8 mouse cellular contexts compared by ENCODE assay signal in genomic region chr12:98280530-98280929, GRCm38 (mm10). TPM values are rescaled to one million over a fixed set of nuclear protein-coding genes. Genes with fewer than 3 reads are reported as not detected.
DNase-seq lines count a peak whose midpoint lies in the region; ATAC-seq lines count a peak whose summit lies in the region.

No protein-coding gene starts in this region.

- WGBS in hindbrain, embryonic 10.5 days = 36% methylated on average over 5 of the region's 5 CpGs
- WGBS in hindbrain, embryonic 12.5 days = 32% methylated on average over 5 of the region's 5 CpGs

- no peak overlapping the region for H3K4me2 ChIP-seq in hindbrain, embryonic 12.5 days (replicated peaks)

- no peaks in the 10 kb centered on the region for H3K27me3 ChIP-seq in hindbrain, embryonic 10.5 days (ENCODE audit: insufficient read depth, poor library complexity, severe bottlenecking)
- H3K27me3 ChIP-seq in hindbrain, embryonic 12.5 days = no peaks in the 10 kb centered on the region
- H3K27me3 ChIP-seq in splenic B cell, adult 2 months (ENCODE audit: control insufficient read depth, insufficient read depth, low read length, poor library complexity, severe bottlenecking) = no peaks in the 10 kb centered on the region

- H3K4me3 ChIP-seq in hindbrain, embryonic 10.5 days = no peak overlapping the region
- H3K4me3 ChIP-seq in hindbrain, embryonic 12.5 days = no peak overlapping the region

- no peaks in the 10 kb centered on the region for H3K9me3 ChIP-seq in hindbrain, embryonic 10.5 days
- H3K9me3 ChIP-seq in hindbrain, embryonic 12.5 days (replicated peaks) = no peaks in the 10 kb centered on the region

- no peak overlapping the region for H3K9ac ChIP-seq in hindbrain, embryonic 12.5 days

- peak; percentile 54 for DNase-seq in hindbrain, embryonic 10.5 days (ENCODE audit: low spot score)
- peak; percentile 50 for DNase-seq in Muller cell, postnatal 12 days (ENCODE audit: inconsistent ontology term)
- DNase-seq in cerebellum, postnatal 14 days = peak; percentile 88 to 89
- DNase-seq in frontal cortex, postnatal 25 days (ENCODE audit: low spot score in 2 of 2) = peak; percentile 38 to 64
- DNase-seq in layer of hippocampus, adult 9-10 months (ENCODE audit: low spot score) = peak; percentile 65
- peak; percentile 80 for DNase-seq in splenic B cell, adult 2 months (ENCODE audit: low read depth, low spot score)

- ATAC-seq in hindbrain, embryonic 12.5 days (ENCODE audit: low FRiP score) = no peak
- ATAC-seq in megakaryocyte progenitor cell, adult 5-6 weeks (replicated peaks; ENCODE audit: poor library complexity) = peak; percentile 85

- no peaks in the 10 kb centered on the region for H3K4me1 ChIP-seq in hindbrain, embryonic 10.5 days (replicated peaks)
- no peaks in the 10 kb centered on the region for H3K4me1 ChIP-seq in hindbrain, embryonic 12.5 days

- no peak overlapping the region for H3K27ac ChIP-seq in hindbrain, embryonic 10.5 days
- H3K27ac ChIP-seq in hindbrain, embryonic 12.5 days = no peak overlapping the region

- H3K36me3 ChIP-seq in hindbrain, embryonic 10.5 days = no peaks in the 10 kb centered on the region
- no peaks in the 10 kb centered on the region for H3K36me3 ChIP-seq in hindbrain, embryonic 12.5 days
- H3K36me3 ChIP-seq in splenic B cell, adult 2 months (ENCODE audit: control insufficient read depth, insufficient read depth, low read length, poor library complexity, severe bottlenecking) = no peaks in the 10 kb centered on the region; the same call in 1 of the 2 replicates

RNA-seq across cellular contexts. Expression of gene Gpr65, which starts 12.1 kb away (rescaled TPM):
- 0.25 and 0.64 TPM in 2 replicates for polyA plus RNA-seq in hindbrain, embryonic 10.5 days (2016; fragmentation: Nextera tagmentation; extraction: Ambion mirVana)
- 0.43 and 0.61 TPM in 2 replicates for polyA plus RNA-seq in hindbrain, embryonic 12.5 days (2016; fragmentation: Nextera tagmentation; extraction: Ambion mirVana)
- 35.7 and 36.4 TPM in 2 replicates for total RNA-seq in megakaryocyte progenitor cell, adult 5-6 weeks (2015)
- total RNA-seq in megakaryocyte progenitor cell, adult 5-6 weeks (2017) = 42.2 and 42.5 TPM in 2 replicates

RNA-seq across cellular contexts. Expression of gene Galc, which starts 21.3 kb away (rescaled TPM):
- polyA plus RNA-seq in hindbrain, embryonic 10.5 days (2016; fragmentation: Nextera tagmentation; extraction: Ambion mirVana) = 12.8 and 13.9 TPM in 2 replicates
- polyA plus RNA-seq in hindbrain, embryonic 12.5 days (2016; fragmentation: Nextera tagmentation; extraction: Ambion mirVana) = 12.2 and 13.5 TPM in 2 replicates
- total RNA-seq in megakaryocyte progenitor cell, adult 5-6 weeks (2015) = 16.6 and 20.1 TPM in 2 replicates
- 6.0 and 9.9 TPM in 2 replicates for total RNA-seq in megakaryocyte progenitor cell, adult 5-6 weeks (2017)
